Mouse (Mus musculus) small intestine, adult 2 months (tissue): ENCODE results near the gene Lgals7.

Source experiments
- CTCF ChIP-seq: fragments of 200-500 bp; IDR thresholded peaks from 2 replicates; pipeline ENCODE4 v1.5.1; 2012; ENCODE audit warnings: low read depth, mild to moderate bottlenecking, control low read depth, inconsistent platforms, low read length, moderate library complexity, mixed read lengths; ENCODE audit not compliant: insufficient replicate concordance, insufficient read length; ENCODE audit errors: extremely low read depth
- POLR2A ChIP-seq: fragments of 200-500 bp; IDR thresholded peaks from 2 replicates; pipeline ENCODE4 v1.6.1; 2012; ENCODE audit warnings: low read depth, mild to moderate bottlenecking, control low read depth, inconsistent platforms, low read length, moderate library complexity

DNA sequence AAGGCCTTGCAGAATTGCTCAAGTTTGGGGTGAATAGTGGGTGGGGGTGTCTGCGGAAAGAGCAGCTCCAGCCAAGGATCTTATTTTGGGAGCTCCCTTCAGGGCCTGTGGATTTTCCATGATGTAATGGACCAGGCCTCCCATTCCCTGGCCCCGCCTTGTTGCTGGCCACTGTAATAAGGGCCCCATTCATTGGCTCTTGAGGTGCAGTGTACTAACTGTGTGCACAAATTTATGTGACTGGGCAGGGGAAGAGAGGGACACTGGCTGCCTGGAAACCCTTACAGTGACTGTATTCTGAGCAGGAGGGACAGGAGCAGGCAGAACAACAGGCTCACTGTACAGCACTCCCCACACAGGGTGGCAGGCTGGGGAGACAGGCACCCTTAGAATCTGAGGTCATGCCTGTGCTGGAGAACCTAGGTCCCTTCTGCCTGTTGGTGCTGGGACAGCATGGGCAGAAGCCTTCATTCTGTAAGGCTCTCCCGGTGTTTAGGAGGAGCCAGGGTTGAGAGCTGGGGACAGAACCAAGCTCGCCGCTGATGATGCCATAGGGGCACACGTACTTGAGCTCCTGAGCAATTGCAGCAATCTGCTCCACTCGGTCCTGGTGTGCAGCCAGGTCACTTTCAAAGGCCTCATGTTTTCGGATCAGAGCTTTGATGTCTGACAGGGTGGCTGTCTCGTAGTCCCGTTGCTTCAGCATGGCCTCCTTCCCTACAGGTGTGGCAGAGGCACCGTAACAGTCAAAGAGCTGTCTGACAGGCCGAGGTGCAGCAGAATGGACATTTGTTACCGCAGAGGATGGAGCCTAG, 37.9 kb downstream of the Lgals7 start:
- TF ChIP-seq CTCF (no peak), POLR2A (no peak)
